Mouse (Mus musculus): ENCODE results near the gene Retreg1. TPM values are rescaled to one million over a fixed set of nuclear protein-coding genes. Genes with fewer than 3 reads are reported as not detected.

The Retreg1 gene
- polyA plus RNA-seq, 1 experiment from 2014 or later = 2.2 TPM

- H3K4me2 ChIP-seq (ENCODE audit: low read depth, low read length, severe bottlenecking) = no peak overlapping the region
- DNase-seq (ENCODE audit: low spot score) = no peak
- no peaks in the 10 kb centered on the region for H3K36me3 ChIP-seq (ENCODE audit: control insufficient read depth, insufficient read depth, low read length)
- H3K9ac ChIP-seq (ENCODE audit: low read length) = no peak overlapping the region
- no peak for ATAC-seq (replicated peaks; ENCODE audit: low FRiP score)
- WGBS = 88% methylated on average over 6 of the region's 6 CpGs
- H3K9me3 ChIP-seq (ENCODE audit: control insufficient read depth, low read length) = no peaks in the 10 kb centered on the region
- no peaks in the 10 kb centered on the region for H3K27me3 ChIP-seq (ENCODE audit: control insufficient read depth, insufficient read depth, low read length)
- H3K27ac ChIP-seq (ENCODE audit: low read depth, low read length) = no peak overlapping the region
- no peak overlapping the region for H3K4me3 ChIP-seq (ENCODE audit: low read depth, low read length)
- H3K4me1 ChIP-seq (replicated peaks; ENCODE audit: control insufficient read depth, insufficient read depth, low read length) = 0 out of 2 replicates have a peak, but pooled peaks cover 5% of the 10 kb centered on the region
These were observed 36.2 kb downstream of the Retreg1 start for GRCm38 (mm10) chr15:25879229-25879628.

- no peak overlapping the region for H3K27ac ChIP-seq (ENCODE audit: low read depth, low read length)
- WGBS = 77% methylated on average over 5 of the region's 5 CpGs
- H3K4me2 ChIP-seq (ENCODE audit: low read depth, low read length, severe bottlenecking) = no peak overlapping the region
- ATAC-seq (replicated peaks; ENCODE audit: low FRiP score) = no peak
- no peaks in the 10 kb centered on the region for H3K27me3 ChIP-seq (ENCODE audit: control insufficient read depth, insufficient read depth, low read length)
- H3K4me3 ChIP-seq (ENCODE audit: low read depth, low read length) = no peak overlapping the region
- DNase-seq (ENCODE audit: low spot score) = no peak
- H3K4me1 ChIP-seq (replicated peaks; ENCODE audit: control insufficient read depth, insufficient read depth, low read length) = 0 out of 2 replicates have a peak, but pooled peaks cover 5% of the 10 kb centered on the region
- no peaks in the 10 kb centered on the region for H3K9me3 ChIP-seq (ENCODE audit: control insufficient read depth, low read length)
- H3K36me3 ChIP-seq (ENCODE audit: control insufficient read depth, insufficient read depth, low read length) = no peaks in the 10 kb centered on the region
- H3K9ac ChIP-seq (ENCODE audit: low read length) = no peak overlapping the region
These were observed 37.2 kb downstream of the Retreg1 start for GRCm38 (mm10) chr15:25880192-25880591.

GRCm38 (mm10) chr15:25882002-25882401 is 39.0 kb downstream of the Retreg1 start:
- 82% methylated on average over 4 of the region's 4 CpGs for WGBS
- H3K4me1 ChIP-seq (replicated peaks; ENCODE audit: control insufficient read depth, insufficient read depth, low read length) = 0 out of 2 replicates have a peak, but pooled peaks cover 5% of the 10 kb centered on the region
- no peak for ATAC-seq (replicated peaks; ENCODE audit: low FRiP score)

GRCm38 (mm10) chr15:25884416-25884958 is 41.5 kb downstream of the Retreg1 start:
- DNase-seq (ENCODE audit: low spot score) (no peak), ATAC-seq (replicated peaks; ENCODE audit: low FRiP score) (no peak)
- Histone ChIP-seq H3K27me3 (ENCODE audit: control insufficient read depth, insufficient read depth, low read length) (no peaks in the 10 kb centered on the region), H3K27ac (ENCODE audit: low read depth, low read length) (no peak overlapping the region), H3K4me2 (ENCODE audit: low read depth, low read length, severe bottlenecking) (no peak overlapping the region), H3K9me3 (ENCODE audit: control insufficient read depth, low read length) (no peaks in the 10 kb centered on the region), H3K36me3 (ENCODE audit: control insufficient read depth, insufficient read depth, low read length) (no peaks in the 10 kb centered on the region), H3K4me1 (replicated peaks; ENCODE audit: control insufficient read depth, insufficient read depth, low read length) (no peaks in the 10 kb centered on the region), H3K9ac (ENCODE audit: low read length) (no peak overlapping the region), H3K4me3 (ENCODE audit: low read depth, low read length) (no peak overlapping the region)
- WGBS = 82% methylated on average over 14 of the region's 14 CpGs

More at GRCm38 (mm10) chr15:25882002-25882401, 39.0 kb downstream of the Retreg1 start:
- Histone ChIP-seq H3K27me3 (ENCODE audit: control insufficient read depth, insufficient read depth, low read length) (no peaks in the 10 kb centered on the region), H3K36me3 (ENCODE audit: control insufficient read depth, insufficient read depth, low read length) (no peaks in the 10 kb centered on the region), H3K4me3 (ENCODE audit: low read depth, low read length) (no peak overlapping the region), H3K4me2 (ENCODE audit: low read depth, low read length, severe bottlenecking) (no peak overlapping the region), H3K9me3 (ENCODE audit: control insufficient read depth, low read length) (no peaks in the 10 kb centered on the region), H3K9ac (ENCODE audit: low read length) (no peak overlapping the region), H3K27ac (ENCODE audit: low read depth, low read length) (no peak overlapping the region)
- DNase-seq (ENCODE audit: low spot score) = no peak

- no peaks in the 10 kb centered on the region for H3K4me1 ChIP-seq (replicated peaks; ENCODE audit: control insufficient read depth, insufficient read depth, low read length)
- H3K4me3 ChIP-seq (ENCODE audit: low read depth, low read length) = no peak overlapping the region
- no peak overlapping the region for H3K4me2 ChIP-seq (ENCODE audit: low read depth, low read length, severe bottlenecking)
- no peaks in the 10 kb centered on the region for H3K9me3 ChIP-seq (ENCODE audit: control insufficient read depth, low read length)
- H3K9ac ChIP-seq (ENCODE audit: low read length) = no peak overlapping the region
- DNase-seq (ENCODE audit: low spot score) (no peak), ATAC-seq (replicated peaks; ENCODE audit: low FRiP score) (no peak)
- no peaks in the 10 kb centered on the region for H3K36me3 ChIP-seq (ENCODE audit: control insufficient read depth, insufficient read depth, low read length)
- WGBS = 88% methylated on average over 6 of the region's 6 CpGs
- H3K27ac ChIP-seq (ENCODE audit: low read depth, low read length) = no peak overlapping the region
- H3K27me3 ChIP-seq (ENCODE audit: control insufficient read depth, insufficient read depth, low read length) = no peaks in the 10 kb centered on the region
These were observed 43.6 kb downstream of the Retreg1 start for GRCm38 (mm10) chr15:25886581-25887011.

- no peaks in the 10 kb centered on the region for H3K36me3 ChIP-seq (ENCODE audit: control insufficient read depth, insufficient read depth, low read length)
- 95% methylated on average over 5 of the region's 5 CpGs for WGBS
- no peak overlapping the region for H3K27ac ChIP-seq (ENCODE audit: low read depth, low read length)
- no peaks in the 10 kb centered on the region for H3K4me1 ChIP-seq (replicated peaks; ENCODE audit: control insufficient read depth, insufficient read depth, low read length)
- H3K4me3 ChIP-seq (ENCODE audit: low read depth, low read length) = no peak overlapping the region
- H3K4me2 ChIP-seq (ENCODE audit: low read depth, low read length, severe bottlenecking) = no peak overlapping the region
- H3K9ac ChIP-seq (ENCODE audit: low read length) = no peak overlapping the region
- no peaks in the 10 kb centered on the region for H3K27me3 ChIP-seq (ENCODE audit: control insufficient read depth, insufficient read depth, low read length)
- no peak for DNase-seq (ENCODE audit: low spot score)
- no peaks in the 10 kb centered on the region for H3K9me3 ChIP-seq (ENCODE audit: control insufficient read depth, low read length)
- no peak for ATAC-seq (replicated peaks; ENCODE audit: low FRiP score)
These were observed 46.9 kb downstream of the Retreg1 start for GRCm38 (mm10) chr15:25889927-25890326.

GRCm38 (mm10) chr15:25891556-25891955 is 48.6 kb downstream of the Retreg1 start:
- ATAC-seq (replicated peaks; ENCODE audit: low FRiP score) (no peak), DNase-seq (ENCODE audit: low spot score) (no peak)
- H3K9ac ChIP-seq (ENCODE audit: low read length) = no peak overlapping the region
- WGBS = 84% methylated on average over 11 of the region's 11 CpGs
- no peaks in the 10 kb centered on the region for H3K4me1 ChIP-seq (replicated peaks; ENCODE audit: control insufficient read depth, insufficient read depth, low read length)
- no peak overlapping the region for H3K27ac ChIP-seq (ENCODE audit: low read depth, low read length)
- no peaks in the 10 kb centered on the region for H3K9me3 ChIP-seq (ENCODE audit: control insufficient read depth, low read length)
- no peaks in the 10 kb centered on the region for H3K36me3 ChIP-seq (ENCODE audit: control insufficient read depth, insufficient read depth, low read length)
- H3K4me2 ChIP-seq (ENCODE audit: low read depth, low read length, severe bottlenecking) = no peak overlapping the region
- no peaks in the 10 kb centered on the region for H3K27me3 ChIP-seq (ENCODE audit: control insufficient read depth, insufficient read depth, low read length)
- H3K4me3 ChIP-seq (ENCODE audit: low read depth, low read length) = no peak overlapping the region

- no peaks in the 10 kb centered on the region for H3K9me3 ChIP-seq (ENCODE audit: control insufficient read depth, low read length)
- H3K9ac ChIP-seq (ENCODE audit: low read length) = no peak overlapping the region
- no peaks in the 10 kb centered on the region for H3K4me1 ChIP-seq (replicated peaks; ENCODE audit: control insufficient read depth, insufficient read depth, low read length)
- WGBS = 37% methylated on average over 2 of the region's 2 CpGs
- no peaks in the 10 kb centered on the region for H3K36me3 ChIP-seq (ENCODE audit: control insufficient read depth, insufficient read depth, low read length)
- H3K27me3 ChIP-seq (ENCODE audit: control insufficient read depth, insufficient read depth, low read length) = no peaks in the 10 kb centered on the region
- ATAC-seq (replicated peaks; ENCODE audit: low FRiP score) (0 out of 2 replicates have a peak, but pooled peaks have one; percentile 24), DNase-seq (ENCODE audit: low spot score) (no peak)
- no peak overlapping the region for H3K4me3 ChIP-seq (ENCODE audit: low read depth, low read length)
- no peak overlapping the region for H3K27ac ChIP-seq (ENCODE audit: low read depth, low read length)
- no peak overlapping the region for H3K4me2 ChIP-seq (ENCODE audit: low read depth, low read length, severe bottlenecking)
These were observed 50.3 kb downstream of the Retreg1 start for GRCm38 (mm10) chr15:25893327-25893726.

GRCm38 (mm10) chr15:25896783-25897182 is 53.8 kb downstream of the Retreg1 start:
- DNase-seq (ENCODE audit: low spot score) (no peak), ATAC-seq (replicated peaks; ENCODE audit: low FRiP score) (no peak)
- Histone ChIP-seq H3K4me3 (ENCODE audit: low read depth, low read length) (no peak overlapping the region), H3K27me3 (ENCODE audit: control insufficient read depth, insufficient read depth, low read length) (no peaks in the 10 kb centered on the region), H3K4me1 (replicated peaks; ENCODE audit: control insufficient read depth, insufficient read depth, low read length) (no peaks in the 10 kb centered on the region), H3K9ac (ENCODE audit: low read length) (no peak overlapping the region), H3K9me3 (ENCODE audit: control insufficient read depth, low read length) (no peaks in the 10 kb centered on the region), H3K36me3 (ENCODE audit: control insufficient read depth, insufficient read depth, low read length) (no peaks in the 10 kb centered on the region), H3K4me2 (ENCODE audit: low read depth, low read length, severe bottlenecking) (no peak overlapping the region), H3K27ac (ENCODE audit: low read depth, low read length) (no peak overlapping the region)
- 92% methylated on average over 4 of the region's 4 CpGs for WGBS

All from forebrain, embryonic 11.5 days (tissue).